Mouse (Mus musculus): ENCODE data around the gene Lrp1. TPM values are rescaled to one million over a fixed set of nuclear protein-coding genes. Genes with fewer than 3 reads are reported as not detected.

Gene Lrp1
- total and polyA plus RNA-seq, 3 experiments: 3.1 to 51.2 (median 11.8) TPM

DNA sequence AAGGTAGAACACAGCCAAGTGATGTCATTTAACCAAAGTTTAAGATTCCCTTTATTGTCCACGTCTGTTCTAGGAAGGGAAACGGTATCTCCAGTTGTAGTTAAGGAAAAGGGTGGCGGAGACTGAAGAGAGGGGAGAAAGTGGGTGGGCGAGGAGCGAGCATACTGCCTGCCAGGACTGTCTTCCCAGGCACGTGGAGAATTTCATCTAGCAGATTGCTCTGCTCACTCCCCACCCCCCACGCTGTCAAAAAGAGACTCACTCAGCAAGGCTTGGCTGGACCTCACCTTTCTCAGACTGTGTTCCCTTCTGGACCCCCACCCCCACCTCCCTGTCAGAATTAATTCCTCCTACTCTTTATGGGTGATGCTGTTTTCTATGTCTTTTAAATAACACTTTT is 48.2 kb upstream of the Lrp1 start:
- TF ChIP-seq NRF1 (IDR thresholded peaks at IDR 0.05; ENCODE audit: low read depth, low read length): no peak
- TF ChIP-seq MYC (IDR thresholded peaks at IDR 0.05; ENCODE audit: low read depth, low read length): no peak
- peak overlapping the region; percentile 93; the same call in 1 of the 2 replicates for H3K9ac ChIP-seq (ENCODE audit: insufficient read depth, low read depth)
- peak overlapping the region; percentile 77 for H3K4me2 ChIP-seq (ENCODE audit: insufficient read depth, low read depth, poor library complexity, severe bottlenecking)
- H3K4me1 ChIP-seq (ENCODE audit: control insufficient read depth in 1 of 2, insufficient read depth in 2 of 2): peaks cover 7 to 44% of the 10 kb centered on the region in 2 experiments
- peak overlapping the region; percentile 30; the same call in 1 of the 2 replicates for H3K27ac ChIP-seq (ENCODE audit: insufficient read depth, low read depth)
- no peak for DNase-seq (ENCODE audit: extremely low read depth)
- H3K79me2 ChIP-seq (replicated peaks; ENCODE audit: control insufficient read depth, extremely low read depth, insufficient read depth, poor library complexity, severe bottlenecking): no peaks in the 10 kb centered on the region
- peak overlapping the region in 1 of 3 experiments; percentile 56 for H3K4me3 ChIP-seq (replicated peaks in 1 of 3; ENCODE audit: low read depth in 2 of 3, low read length in 2 of 3, poor library complexity in 1 of 3)
- H3K27me3 ChIP-seq (replicated peaks): peaks cover 26% of the 10 kb centered on the region
- H3K36me3 ChIP-seq (replicated peaks in 1 of 2; ENCODE audit: control insufficient read depth in 1 of 2, insufficient read depth in 1 of 2, low read length in 1 of 2): peaks cover 0 to 9% of the 10 kb centered on the region in 2 experiments
- dilution Hi-C loops (cut with MboI; ENCODE audit: extremely low pct_ligation_motif_present, extremely low pct_unique_long_range_greater_than_20kb, low sequenced_read_pairs): no loop called here
- H3K9me3 ChIP-seq (replicated peaks; ENCODE audit: low read length): no peaks in the 10 kb centered on the region
- in situ Hi-C loops (cut with MboI; ENCODE audit: low pct_ligation_motif_present, low pct_unique_long_range_greater_than_20kb, low sequenced_read_pairs): no loop called here

DNA sequence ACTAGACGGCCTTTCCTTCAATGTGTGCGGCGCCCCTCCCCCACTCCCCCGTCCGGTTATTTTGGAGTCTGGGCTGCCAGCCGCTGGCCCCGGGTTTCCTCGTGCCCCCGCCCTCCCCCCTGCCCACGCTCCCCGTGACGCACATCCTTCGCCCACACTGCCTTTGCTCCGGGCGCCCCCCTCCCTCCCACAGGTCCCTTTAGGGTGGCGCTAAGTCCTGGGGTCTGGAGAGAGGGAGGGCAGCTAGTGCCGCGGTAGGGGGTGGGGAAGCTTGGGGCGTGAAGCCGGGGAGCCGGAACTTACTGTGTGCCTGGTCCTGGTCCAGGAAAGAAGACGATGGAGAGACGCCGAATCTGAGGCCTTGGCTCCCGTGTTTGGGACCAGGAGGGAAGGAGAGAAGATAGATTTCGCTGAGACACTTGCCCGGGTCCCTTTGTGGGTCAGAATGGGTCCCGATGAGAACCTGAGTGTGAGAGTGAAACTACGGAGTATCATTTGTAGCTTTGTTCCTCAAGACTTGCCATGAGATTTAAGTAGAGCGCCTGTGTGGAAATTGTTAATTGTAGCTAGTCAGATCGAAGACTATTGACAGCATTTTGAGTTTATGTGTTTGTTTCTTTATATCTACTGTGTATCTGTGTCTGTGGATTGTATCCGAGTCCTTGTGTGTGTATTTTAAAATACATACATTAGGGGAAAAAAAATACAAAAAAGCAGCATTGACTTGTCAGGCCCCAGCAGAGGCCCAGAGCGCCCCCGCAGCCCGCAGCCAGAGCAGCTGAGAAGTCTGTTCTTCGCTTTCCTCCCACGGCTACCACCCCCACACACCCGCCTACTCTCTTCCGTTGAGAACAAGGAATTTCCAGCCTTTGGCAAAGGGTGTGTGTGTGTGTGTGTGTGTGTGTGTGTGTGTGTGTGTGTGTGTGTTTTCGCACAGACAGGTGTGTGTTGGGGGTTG is 47.4 kb upstream of the Lrp1 start, which contains the start of gene Nab2:
Gene Nab2 (minus strand): TSS at position 476 of the 958 bp plus-strand sequence.
- Histone ChIP-seq H3K79me2 (replicated peaks; ENCODE audit: control insufficient read depth, extremely low read depth, insufficient read depth, poor library complexity, severe bottlenecking) (no peaks in the 10 kb centered on the region), H3K27me3 (replicated peaks) (peaks cover 26% of the 10 kb centered on the region), H3K4me1 (ENCODE audit: control insufficient read depth in 1 of 2, insufficient read depth in 2 of 2) (peaks cover 7 to 50% of the 10 kb centered on the region in 2 experiments), H3K4me3 (replicated peaks in 1 of 3; ENCODE audit: low read depth in 2 of 3, low read length in 2 of 3, poor library complexity in 1 of 3) (peak within 1 kb of the TSS; percentile 56 to 72 (median 59)), H3K27ac (ENCODE audit: insufficient read depth, low read depth) (peak within 1 kb of the TSS; percentile 87), H3K9ac (ENCODE audit: insufficient read depth, low read depth) (peak within 1 kb of the TSS; percentile 93), H3K9me3 (replicated peaks; ENCODE audit: low read length) (no peaks in the 10 kb centered on the region), H3K4me2 (ENCODE audit: insufficient read depth, low read depth, poor library complexity, severe bottlenecking) (peak within 1 kb of the TSS; percentile 77), H3K36me3 (replicated peaks in 1 of 2; ENCODE audit: control insufficient read depth in 1 of 2, insufficient read depth in 1 of 2, low read length in 1 of 2) (peaks cover 0 to 12% of the 10 kb centered on the region in 2 experiments)
- peak; percentile 72 for DNase-seq (ENCODE audit: extremely low read depth)
- dilution Hi-C loops (cut with MboI; ENCODE audit: extremely low pct_ligation_motif_present, extremely low pct_unique_long_range_greater_than_20kb, low sequenced_read_pairs): no loop called here
- TF ChIP-seq POLR2A (IDR thresholded peaks at IDR 0.05; ENCODE audit: low read depth, low read length): no peak; the same call in none of the 2 replicates
- peak; percentile 90 for TF ChIP-seq MAZ (IDR thresholded peaks at IDR 0.05; ENCODE audit: low read depth, low read length)
- TF ChIP-seq IRF4 (IDR thresholded peaks at IDR 0.05; ENCODE audit: low read depth, low read length): peak; percentile 59
- peak in 1 of 2 experiments; percentile 59; a peak in 2 of 4 replicates for TF ChIP-seq CTCF (conservative IDR thresholded peaks at IDR 0.05 in 1 of 2, IDR thresholded peaks at IDR 0.05 in 1 of 2; ENCODE audit: low read depth in 2 of 2, low read length in 2 of 2)
- TF ChIP-seq KAT2A (IDR thresholded peaks at IDR 0.05; ENCODE audit: insufficient replicate concordance, low read length): 0 out of 2 replicates have a peak, but pooled peaks have one; percentile 27
- TF ChIP-seq JUND (conservative IDR thresholded peaks at IDR 0.05; ENCODE audit: low read depth, low read length): no peak
- peak; percentile 50; the same call in 1 of the 2 replicates for TF ChIP-seq TCF12 (IDR thresholded peaks at IDR 0.05; ENCODE audit: low read depth, low read length)
- peak; percentile 37; the same call in 1 of the 2 replicates for TF ChIP-seq HCFC1 (IDR thresholded peaks at IDR 0.05; ENCODE audit: low read depth, low read length)
- peak; percentile 77 for TF ChIP-seq ETS1 (conservative IDR thresholded peaks at IDR 0.05; ENCODE audit: low read depth, low read length)
- TF ChIP-seq BHLHE40 (IDR thresholded peaks at IDR 0.05; ENCODE audit: low read depth, low read length): peak; percentile 78
- TF ChIP-seq MXI1 (IDR thresholded peaks at IDR 0.05; ENCODE audit: low read depth, low read length): peak; percentile 52; the same call in 1 of the 2 replicates
- TF ChIP-seq USF1 (IDR thresholded peaks at IDR 0.05; ENCODE audit: low read depth, low read length): no peak
- TF ChIP-seq ZMIZ1 (IDR thresholded peaks at IDR 0.05; ENCODE audit: low read depth, low read length): 0 out of 2 replicates have a peak, but pooled peaks have one; percentile 38
- peak; percentile 36 for TF ChIP-seq MEF2A (IDR thresholded peaks at IDR 0.05; ENCODE audit: borderline replicate concordance, low read depth, low read length)
- TF ChIP-seq MYC (IDR thresholded peaks at IDR 0.05; ENCODE audit: low read depth, low read length): peak; percentile 16; the same call in 1 of the 2 replicates
- peak; percentile 15; the same call in 1 of the 2 replicates for TF ChIP-seq SMC3 (IDR thresholded peaks at IDR 0.05; ENCODE audit: low read depth, low read length)
- TF ChIP-seq NRF1 (IDR thresholded peaks at IDR 0.05; ENCODE audit: low read depth, low read length): no peak
- TF ChIP-seq PAX5 (IDR thresholded peaks at IDR 0.05; ENCODE audit: low read length): no peak
- TF ChIP-seq ZNF384 (IDR thresholded peaks at IDR 0.05; ENCODE audit: low read depth, low read length): peak; percentile 70; the same call in 1 of the 2 replicates
- peak; percentile 85; the same call in 1 of the 2 replicates for TF ChIP-seq CHD2 (IDR thresholded peaks at IDR 0.05; ENCODE audit: low read length)
- peak; percentile 7; the same call in 1 of the 2 replicates for TF ChIP-seq EP300 (IDR thresholded peaks at IDR 0.05; ENCODE audit: low read length)
- TF ChIP-seq CHD1 (IDR thresholded peaks at IDR 0.05; ENCODE audit: low read depth, low read length): peak; percentile 86
- no peak for TF ChIP-seq ZC3H11A (IDR thresholded peaks at IDR 0.05; ENCODE audit: low read depth, low read length)
- TF ChIP-seq MAX (IDR thresholded peaks at IDR 0.05; ENCODE audit: low read length): 0 out of 2 replicates have a peak, but pooled peaks have one; percentile 23
- TF ChIP-seq E2F4 (IDR thresholded peaks at IDR 0.05; ENCODE audit: insufficient replicate concordance, low read depth, low read length): no peak
- peak; percentile 45 for TF ChIP-seq ELF1 (IDR thresholded peaks at IDR 0.05; ENCODE audit: low read depth, low read length)
- TF ChIP-seq NELFE (IDR thresholded peaks at IDR 0.05; ENCODE audit: low read depth, low read length): peak; percentile 65
- in situ Hi-C loops (cut with MboI; ENCODE audit: low pct_ligation_motif_present, low pct_unique_long_range_greater_than_20kb, low sequenced_read_pairs): no loop called here
